Mouse (Mus musculus): ENCODE results near the gene Npsr1. TPM values are rescaled to one million over a fixed set of nuclear protein-coding genes. Genes with fewer than 3 reads are reported as not detected.

Gene Npsr1
- polyA plus RNA-seq, 1 experiment from 2014 or later, result 0.36 TPM

GRCm38 (mm10) chr9:24144341-24144740, 46.5 kb downstream of the Npsr1 start:
- ATAC-seq (ENCODE audit: low FRiP score, low TSS enrichment), result no peak
- Histone ChIP-seq H3K4me2 (replicated peaks; ENCODE audit: low read depth, low read length) (no peak overlapping the region), H3K4me3 (ENCODE audit: low read length) (no peak overlapping the region), H3K9ac (replicated peaks; ENCODE audit: low read length) (no peak overlapping the region), H3K36me3 (ENCODE audit: insufficient read depth, low read length) (no peaks in the 10 kb centered on the region), H3K9me3 (ENCODE audit: low read length) (no peaks in the 10 kb centered on the region), H3K27me3 (ENCODE audit: insufficient read depth, low read length) (no peaks in the 10 kb centered on the region), H3K27ac (ENCODE audit: low read length) (no peak overlapping the region), H3K4me1 (ENCODE audit: insufficient read depth, low read length) (no peaks in the 10 kb centered on the region)
- 92% methylated on average over 2 of the region's 2 CpGs for WGBS

DNA sequence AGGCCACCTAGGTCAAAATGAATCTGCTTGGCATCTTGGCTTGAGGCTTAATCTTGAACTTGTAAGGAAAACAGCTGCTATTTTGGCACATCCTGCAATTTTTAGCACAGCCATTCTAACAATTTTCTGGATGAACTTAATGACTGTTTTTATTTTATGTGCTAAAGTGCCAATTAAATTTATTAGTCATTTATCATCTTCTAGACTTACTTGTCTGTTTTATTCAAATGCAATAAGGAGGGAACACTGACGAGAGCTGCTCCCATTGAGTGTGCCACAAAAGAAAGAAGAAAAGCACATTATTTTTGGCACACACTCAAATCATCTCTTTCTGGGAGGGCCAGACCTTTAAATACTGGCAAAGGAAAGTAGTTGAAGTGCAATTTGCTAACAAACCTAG, 59.4 kb downstream of the Npsr1 start:
- Histone ChIP-seq H3K4me2 (replicated peaks; ENCODE audit: low read depth, low read length) (no peak overlapping the region), H3K9me3 (ENCODE audit: low read length) (no peaks in the 10 kb centered on the region), H3K27me3 (ENCODE audit: insufficient read depth, low read length) (no peaks in the 10 kb centered on the region), H3K4me1 (ENCODE audit: insufficient read depth, low read length) (no peaks in the 10 kb centered on the region), H3K27ac (ENCODE audit: low read length) (no peak overlapping the region), H3K9ac (replicated peaks; ENCODE audit: low read length) (no peak overlapping the region), H3K4me3 (ENCODE audit: low read length) (no peak overlapping the region), H3K36me3 (ENCODE audit: insufficient read depth, low read length) (no peaks in the 10 kb centered on the region)
- WGBS, result 41% methylated on average over 1 of the region's 1 CpGs
- ATAC-seq (ENCODE audit: low FRiP score, low TSS enrichment), result no peak

GRCm38 (mm10) chr9:24160409-24160808, 62.6 kb downstream of the Npsr1 start:
- Histone ChIP-seq H3K36me3 (ENCODE audit: insufficient read depth, low read length) (no peaks in the 10 kb centered on the region), H3K9ac (replicated peaks; ENCODE audit: low read length) (no peak overlapping the region), H3K27ac (ENCODE audit: low read length) (no peak overlapping the region), H3K4me3 (ENCODE audit: low read length) (no peak overlapping the region), H3K4me2 (replicated peaks; ENCODE audit: low read depth, low read length) (no peak overlapping the region), H3K9me3 (ENCODE audit: low read length) (no peaks in the 10 kb centered on the region), H3K4me1 (ENCODE audit: insufficient read depth, low read length) (no peaks in the 10 kb centered on the region), H3K27me3 (ENCODE audit: insufficient read depth, low read length) (no peaks in the 10 kb centered on the region)
- WGBS, result 26% methylated on average over 1 of the region's 1 CpGs
- ATAC-seq (ENCODE audit: low FRiP score, low TSS enrichment), result no peak

- Histone ChIP-seq H3K27ac (ENCODE audit: low read length) (no peak overlapping the region), H3K4me3 (ENCODE audit: low read length) (no peak overlapping the region), H3K27me3 (ENCODE audit: insufficient read depth, low read length) (no peaks in the 10 kb centered on the region), H3K9ac (replicated peaks; ENCODE audit: low read length) (no peak overlapping the region), H3K9me3 (ENCODE audit: low read length) (no peaks in the 10 kb centered on the region), H3K36me3 (ENCODE audit: insufficient read depth, low read length) (no peaks in the 10 kb centered on the region), H3K4me1 (ENCODE audit: insufficient read depth, low read length) (no peaks in the 10 kb centered on the region), H3K4me2 (replicated peaks; ENCODE audit: low read depth, low read length) (no peak overlapping the region)
- ATAC-seq (ENCODE audit: low FRiP score, low TSS enrichment), result no peak
- 94% methylated on average over 1 of the region's 1 CpGs for WGBS
Observed at GRCm38 (mm10) chr9:24168501-24168900, 70.7 kb downstream of the Npsr1 start.

- no peak overlapping the region for H3K4me2 ChIP-seq (replicated peaks; ENCODE audit: low read depth, low read length)
- H3K4me3 ChIP-seq (ENCODE audit: low read length), result no peak overlapping the region
- WGBS, result 84% methylated on average over 1 of the region's 1 CpGs
- H3K9ac ChIP-seq (replicated peaks; ENCODE audit: low read length), result no peak overlapping the region
- H3K4me1 ChIP-seq (ENCODE audit: insufficient read depth, low read length), result no peaks in the 10 kb centered on the region
- no peaks in the 10 kb centered on the region for H3K9me3 ChIP-seq (ENCODE audit: low read length)
- H3K27ac ChIP-seq (ENCODE audit: low read length), result no peak overlapping the region
- no peak for ATAC-seq (ENCODE audit: low FRiP score, low TSS enrichment)
- no peaks in the 10 kb centered on the region for H3K27me3 ChIP-seq (ENCODE audit: insufficient read depth, low read length)
- H3K36me3 ChIP-seq (ENCODE audit: insufficient read depth, low read length), result no peaks in the 10 kb centered on the region
Observed at GRCm38 (mm10) chr9:24170728-24171127, 72.9 kb downstream of the Npsr1 start.

DNA sequence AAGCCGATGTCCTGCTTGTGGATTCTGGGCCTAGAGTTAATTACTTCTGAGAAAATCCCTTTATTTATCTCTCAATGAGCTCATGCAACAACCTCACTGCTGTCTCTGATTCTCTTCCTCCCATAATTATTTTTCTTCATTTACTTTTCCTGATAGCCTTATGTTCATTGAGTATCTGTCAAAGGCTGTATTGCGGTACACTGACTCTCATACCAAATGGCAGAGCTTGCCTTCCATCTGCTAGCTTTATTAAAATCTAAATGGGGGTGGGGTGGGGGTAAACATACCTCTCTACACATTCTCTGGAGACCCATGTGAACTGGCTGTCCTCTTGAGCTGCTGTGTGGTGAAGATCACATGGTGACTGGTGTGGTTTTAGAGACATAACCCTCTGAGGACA, 80.9 kb downstream of the Npsr1 start:
- no peak overlapping the region for H3K4me3 ChIP-seq (ENCODE audit: low read length)
- no peaks in the 10 kb centered on the region for H3K27me3 ChIP-seq (ENCODE audit: insufficient read depth, low read length)
- no peak overlapping the region for H3K9ac ChIP-seq (replicated peaks; ENCODE audit: low read length)
- no peak overlapping the region for H3K27ac ChIP-seq (ENCODE audit: low read length)
- H3K36me3 ChIP-seq (ENCODE audit: insufficient read depth, low read length), result no peaks in the 10 kb centered on the region
- ATAC-seq (ENCODE audit: low FRiP score, low TSS enrichment), result no peak
- no peaks in the 10 kb centered on the region for H3K9me3 ChIP-seq (ENCODE audit: low read length)
- no peak overlapping the region for H3K4me2 ChIP-seq (replicated peaks; ENCODE audit: low read depth, low read length)
- 94% methylated on average over 2 of the region's 2 CpGs for WGBS
- H3K4me1 ChIP-seq (ENCODE audit: insufficient read depth, low read length), result no peaks in the 10 kb centered on the region

DNA sequence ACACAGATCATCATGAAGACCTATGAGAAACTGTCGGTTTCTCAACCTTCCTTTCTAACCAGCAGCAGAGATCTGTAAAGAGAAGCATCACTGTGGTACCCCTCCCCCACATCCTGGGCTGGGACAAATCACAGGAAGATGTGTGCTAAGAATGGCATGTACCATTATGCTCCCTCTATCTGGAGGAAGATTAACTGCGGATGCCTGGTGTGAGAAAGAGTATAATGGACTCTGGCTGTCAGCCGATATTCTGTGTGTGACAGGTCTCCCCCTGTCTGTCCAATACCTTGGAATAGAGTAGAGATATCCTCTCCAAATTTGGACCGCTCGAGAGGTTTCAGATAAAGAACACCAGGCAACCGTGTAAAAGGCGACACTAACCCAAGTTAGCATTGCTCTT, 83.1 kb downstream of the Npsr1 start:
- Histone ChIP-seq H3K36me3 (ENCODE audit: insufficient read depth, low read length) (no peaks in the 10 kb centered on the region), H3K27me3 (ENCODE audit: insufficient read depth, low read length) (no peaks in the 10 kb centered on the region), H3K4me3 (ENCODE audit: low read length) (no peak overlapping the region), H3K9me3 (ENCODE audit: low read length) (no peaks in the 10 kb centered on the region), H3K9ac (replicated peaks; ENCODE audit: low read length) (no peak overlapping the region), H3K4me2 (replicated peaks; ENCODE audit: low read depth, low read length) (no peak overlapping the region), H3K27ac (ENCODE audit: low read length) (no peak overlapping the region), H3K4me1 (ENCODE audit: insufficient read depth, low read length) (no peaks in the 10 kb centered on the region)
- 83% methylated on average over 7 of the region's 7 CpGs for WGBS
- no peak for ATAC-seq (ENCODE audit: low FRiP score, low TSS enrichment)

GRCm38 (mm10) chr9:24186289-24186688, 88.5 kb downstream of the Npsr1 start:
- ATAC-seq (ENCODE audit: low FRiP score, low TSS enrichment), result no peak
- WGBS, result 87% methylated on average over 5 of the region's 5 CpGs

DNA sequence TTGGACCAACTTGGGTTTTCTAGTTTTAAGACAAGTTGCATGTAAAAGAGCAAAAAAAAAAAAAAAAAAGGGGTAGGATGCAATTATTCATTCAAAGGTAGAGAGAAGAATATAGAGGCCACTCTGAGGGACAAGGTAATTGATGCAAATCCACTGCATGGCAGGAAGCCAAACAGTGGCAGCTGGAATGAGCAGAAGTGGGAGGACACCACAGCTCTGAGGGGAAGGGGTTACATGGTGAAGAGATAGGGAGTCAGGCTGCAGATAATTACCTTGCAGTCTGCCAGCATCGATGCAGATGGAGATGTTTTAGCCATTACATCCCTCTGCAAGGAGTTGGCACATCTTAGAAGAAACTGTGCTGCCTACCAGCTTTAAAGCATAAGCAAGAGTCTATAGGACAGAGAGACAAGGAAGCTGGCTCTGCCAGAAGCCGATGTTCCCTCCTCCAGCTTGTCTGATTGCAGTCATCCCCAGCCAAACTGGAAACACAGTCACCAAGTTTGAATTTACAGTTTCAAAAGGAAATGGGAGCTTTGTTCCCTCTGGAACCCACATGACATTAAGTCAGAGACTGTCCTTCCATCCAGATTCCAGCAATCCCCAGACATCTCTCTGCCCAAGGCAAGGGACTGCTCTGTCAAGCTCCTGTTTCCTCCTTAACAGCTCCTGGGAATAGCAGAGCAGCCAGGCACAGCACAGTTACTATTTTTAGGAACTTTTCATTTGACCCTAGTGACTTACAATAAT, 91.9 kb downstream of the Npsr1 start:
- WGBS, result 41% methylated on average over 2 of the region's 2 CpGs
- ATAC-seq (ENCODE audit: low FRiP score, low TSS enrichment), result no peak
- Histone ChIP-seq H3K27ac (ENCODE audit: low read length) (no peak overlapping the region), H3K9me3 (ENCODE audit: low read length) (no peaks in the 10 kb centered on the region), H3K36me3 (ENCODE audit: insufficient read depth, low read length) (no peaks in the 10 kb centered on the region), H3K4me1 (ENCODE audit: insufficient read depth, low read length) (peaks cover 5% of the 10 kb centered on the region; the same call in 1 of the 2 replicates), H3K4me3 (ENCODE audit: low read length) (no peak overlapping the region), H3K27me3 (ENCODE audit: insufficient read depth, low read length) (no peaks in the 10 kb centered on the region), H3K4me2 (replicated peaks; ENCODE audit: low read depth, low read length) (no peak overlapping the region), H3K9ac (replicated peaks; ENCODE audit: low read length) (no peak overlapping the region)

More at GRCm38 (mm10) chr9:24186289-24186688, 88.5 kb downstream of the Npsr1 start:
- no peak overlapping the region for H3K4me2 ChIP-seq (replicated peaks; ENCODE audit: low read depth, low read length)
- H3K27me3 ChIP-seq (ENCODE audit: insufficient read depth, low read length), result no peaks in the 10 kb centered on the region
- no peak overlapping the region for H3K4me3 ChIP-seq (ENCODE audit: low read length)
- H3K27ac ChIP-seq (ENCODE audit: low read length), result no peak overlapping the region
- no peak overlapping the region for H3K9ac ChIP-seq (replicated peaks; ENCODE audit: low read length)
- H3K4me1 ChIP-seq (ENCODE audit: insufficient read depth, low read length), result peaks cover 5% of the 10 kb centered on the region; the same call in 1 of the 2 replicates
- H3K36me3 ChIP-seq (ENCODE audit: insufficient read depth, low read length), result no peaks in the 10 kb centered on the region
- H3K9me3 ChIP-seq (ENCODE audit: low read length), result no peaks in the 10 kb centered on the region

- no peak overlapping the region for H3K9ac ChIP-seq (replicated peaks; ENCODE audit: low read length)
- no peaks in the 10 kb centered on the region for H3K27me3 ChIP-seq (ENCODE audit: insufficient read depth, low read length)
- 53% methylated on average over 1 of the region's 1 CpGs for WGBS
Observed at GRCm38 (mm10) chr9:24190261-24190588, 92.4 kb downstream of the Npsr1 start.

More at GRCm38 (mm10) chr9:24190261-24190588, 92.4 kb downstream of the Npsr1 start:
- H3K4me2 ChIP-seq (replicated peaks; ENCODE audit: low read depth, low read length), result no peak overlapping the region
- ATAC-seq (ENCODE audit: low FRiP score, low TSS enrichment), result no peak
- no peak overlapping the region for H3K4me3 ChIP-seq (ENCODE audit: low read length)
- peaks cover 5% of the 10 kb centered on the region; the same call in 1 of the 2 replicates for H3K4me1 ChIP-seq (ENCODE audit: insufficient read depth, low read length)
- no peak overlapping the region for H3K27ac ChIP-seq (ENCODE audit: low read length)
- H3K36me3 ChIP-seq (ENCODE audit: insufficient read depth, low read length), result no peaks in the 10 kb centered on the region
- H3K9me3 ChIP-seq (ENCODE audit: low read length), result no peaks in the 10 kb centered on the region

Measured in kidney, embryonic 16.5 days (tissue).